Mouse (Mus musculus): ENCODE results near the gene Kif27. TPM values are rescaled to one million over a fixed set of nuclear protein-coding genes. Genes with fewer than 3 reads are reported as not detected.

Gene Kif27
- total RNA-seq, 4 experiments from 2014 or later = 2.9 to 4.5 (median 4.1) TPM

- no peak for DNase-seq (ENCODE audit: low spot score in 2 of 2)
These were observed 5.6 kb upstream of the Kif27 start for GRCm38 (mm10) chr13:58364353-58365175.

GRCm38 (mm10) chr13:58359304-58359653 is 357 bp upstream of the Kif27 start:
- DNase-seq (ENCODE audit: low spot score in 2 of 2) = no peak

- DNase-seq (ENCODE audit: low spot score in 2 of 2) = no peak
These were observed 5.9 kb downstream of the Kif27 start for GRCm38 (mm10) chr13:58352996-58353395.

GRCm38 (mm10) chr13:58350606-58351005 is 8.3 kb downstream of the Kif27 start:
- no peak for DNase-seq (ENCODE audit: low spot score in 2 of 2)

GRCm38 (mm10) chr13:58344505-58344904 is 14.4 kb downstream of the Kif27 start:
- DNase-seq (ENCODE audit: low spot score in 2 of 2) = peak in 1 of 2 experiments; percentile 35

GRCm38 (mm10) chr13:58337456-58337855 is 21.5 kb downstream of the Kif27 start:
- DNase-seq (ENCODE audit: low spot score in 2 of 2) = no peak

- DNase-seq (ENCODE audit: low spot score in 2 of 2) = peak; percentile 15 to 19
These were observed 24.8 kb downstream of the Kif27 start for GRCm38 (mm10) chr13:58334116-58334515.

GRCm38 (mm10) chr13:58317768-58318167 is 41.2 kb downstream of the Kif27 start:
- DNase-seq (ENCODE audit: low spot score in 2 of 2) = no peak

GRCm38 (mm10) chr13:58314991-58315390 is 43.9 kb downstream of the Kif27 start:
- DNase-seq (ENCODE audit: low spot score in 2 of 2) = no peak

- no peak for DNase-seq (ENCODE audit: low spot score in 2 of 2)
These were observed 45.2 kb downstream of the Kif27 start for GRCm38 (mm10) chr13:58313758-58314157.

GRCm38 (mm10) chr13:58311351-58311750 is 47.6 kb downstream of the Kif27 start:
- no peak for DNase-seq (ENCODE audit: low spot score in 2 of 2)

GRCm38 (mm10) chr13:58309499-58309898 is 49.4 kb downstream of the Kif27 start:
- no peak for DNase-seq (ENCODE audit: low spot score in 2 of 2)

GRCm38 (mm10) chr13:58307453-58307852 is 51.5 kb downstream of the Kif27 start:
- no peak for DNase-seq (ENCODE audit: low spot score in 2 of 2)

- no peak for DNase-seq (ENCODE audit: low spot score in 2 of 2)
These were observed 53.7 kb downstream of the Kif27 start for GRCm38 (mm10) chr13:58305230-58305629.

- DNase-seq (ENCODE audit: low spot score in 2 of 2) = no peak
These were observed 56.3 kb downstream of the Kif27 start for GRCm38 (mm10) chr13:58302421-58303145.

GRCm38 (mm10) chr13:58301961-58302360 is 57.0 kb downstream of the Kif27 start:
- DNase-seq (ENCODE audit: low spot score in 2 of 2) = no peak

GRCm38 (mm10) chr13:58298756-58299155 is 60.2 kb downstream of the Kif27 start:
- no peak for DNase-seq (ENCODE audit: low spot score in 2 of 2)

GRCm38 (mm10) chr13:58295582-58295981 is 63.3 kb downstream of the Kif27 start:
- no peak for DNase-seq (ENCODE audit: low spot score in 2 of 2)

- no peak for DNase-seq (ENCODE audit: low spot score in 2 of 2)
These were observed 66.1 kb downstream of the Kif27 start for GRCm38 (mm10) chr13:58292811-58293210.

- DNase-seq (ENCODE audit: low spot score in 2 of 2) = no peak
These were observed 69.6 kb downstream of the Kif27 start for GRCm38 (mm10) chr13:58289308-58289707.

GRCm38 (mm10) chr13:58287822-58288221 is 71.1 kb downstream of the Kif27 start:
- peak; percentile 17 to 64 for DNase-seq (ENCODE audit: low spot score in 2 of 2)

- DNase-seq (ENCODE audit: low spot score in 2 of 2) = no peak
These were observed 75.5 kb downstream of the Kif27 start for GRCm38 (mm10) chr13:58283466-58283865.

GRCm38 (mm10) chr13:58281936-58282335 is 77.0 kb downstream of the Kif27 start:
- no peak for DNase-seq (ENCODE audit: low spot score in 2 of 2)

Measured in layer of hippocampus, adult 8-10 months (tissue).